Mouse (Mus musculus) olfactory bulb, adult 2 months (tissue): ENCODE results near the gene Tspo2. TPM values are rescaled to one million over a fixed set of nuclear protein-coding genes. Genes with fewer than 3 reads are reported as not detected.
A peak's percentile ranks its signal among the peaks of the same experiment; 100 is the strongest.
"Not testable (repeated sequence)": the region's sequence is repeated elsewhere in the genome, so short reads cannot be mapped to it uniquely, and the experiment has no call there.

Experiments
- H3K27ac ChIP-seq: fragments of 200-500 bp; 2 replicates; pipeline ENCODE4 v1.5.1; 2012; ENCODE audit warnings: low read depth, low read length; ENCODE audit not compliant: insufficient read depth
- H3K4me1 ChIP-seq: fragments of 200-500 bp; 2 replicates; pipeline ENCODE4 v1.6.1; 2012; ENCODE audit warnings: low read length; ENCODE audit not compliant: control insufficient read depth, insufficient read depth
- H3K4me3 ChIP-seq: fragments of 200-500 bp; 2 replicates; pipeline ENCODE4 v1.5.1; 2012; ENCODE audit warnings: mild to moderate bottlenecking, low read depth, low read length, moderate library complexity; ENCODE audit not compliant: insufficient read depth
- CTCF ChIP-seq: fragments of 200-500 bp; IDR thresholded peaks from 2 replicates; pipeline ENCODE4 v1.5.1; 2012; ENCODE audit warnings: low read depth, mild to moderate bottlenecking, low read length, moderate library complexity; ENCODE audit not compliant: insufficient read depth
- POLR2A ChIP-seq: fragments of 200-500 bp; IDR thresholded peaks from 2 replicates; pipeline ENCODE4 v1.6.1; 2012; ENCODE audit warnings: mild to moderate bottlenecking, low read depth, low read length, moderate library complexity; ENCODE audit not compliant: insufficient read depth
- WGBS: fragments of 180-500 bp; shearing (Covaris S2); methylation state at CpG from one replicate; pipeline ENCODE4 v1.1.7; 2018; 5-methylcytosine and 5-hydroxymethylcytosine counted together
- polyA plus RNA-seq: library from polyadenylated mRNA; stranded (reverse); fragments of >200 nt; gene quantifications from 2 replicates; pipeline ENCODE4 v1.2.4, GENCODE M21; 2012; ENCODE audit warnings: low replicate concordance; ENCODE audit not compliant: missing spikeins, insufficient read depth, insufficient read length

The Tspo2 gene
- polyA plus RNA-seq, 1 experiment, result not detected

DNA sequence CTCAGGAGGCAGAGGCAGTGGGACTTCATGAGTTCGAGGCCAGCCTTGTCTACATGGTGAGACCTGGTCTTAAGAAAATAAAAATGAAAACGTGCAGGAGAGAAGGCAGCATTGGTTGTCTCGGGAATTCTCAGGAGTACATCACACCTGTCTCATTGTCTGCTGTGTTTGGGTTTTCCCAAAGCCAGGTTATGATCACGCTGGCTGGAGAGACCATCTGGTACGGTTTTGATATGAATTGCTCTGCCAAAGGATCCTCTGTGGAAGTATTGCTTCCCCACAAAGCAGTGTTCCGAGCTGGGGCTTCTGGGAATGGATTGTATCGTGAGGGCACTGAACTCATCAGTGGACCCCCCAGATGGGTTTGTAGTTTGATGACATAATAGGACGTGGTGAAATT, 24.1 kb upstream of the Tspo2 start:
- no peak overlapping the region for H3K4me3 ChIP-seq
- H3K27ac ChIP-seq, result no peak overlapping the region
- no peak for TF ChIP-seq CTCF
- TF ChIP-seq POLR2A, result no peak
- no peaks in the 10 kb centered on the region for H3K4me1 ChIP-seq
- 92% methylated on average over 8 of the region's 8 CpGs for WGBS

DNA sequence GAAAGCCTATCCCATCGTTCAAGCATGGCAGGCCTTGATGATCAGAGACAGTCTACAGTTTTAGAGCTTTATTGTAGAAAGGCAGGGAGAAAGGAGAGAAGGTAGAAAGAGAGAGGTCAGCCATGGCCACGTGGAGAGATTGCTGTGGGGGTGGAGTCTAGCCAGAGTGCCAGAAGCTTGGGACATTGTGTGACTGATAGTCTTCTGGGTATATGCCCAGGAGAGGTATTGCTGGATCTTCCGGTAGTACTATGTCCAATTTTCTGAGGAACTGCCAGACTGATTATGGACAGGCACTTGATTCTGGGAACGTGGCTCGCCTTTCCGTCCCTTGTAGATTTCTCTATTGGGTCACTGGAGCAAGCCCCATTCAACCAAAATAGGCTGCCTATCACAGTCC, 23.0 kb upstream of the Tspo2 start:
- not testable (repeated sequence) for H3K4me3 ChIP-seq, H3K27ac ChIP-seq, H3K4me1 ChIP-seq
- 87% methylated on average over 6 of the region's 6 CpGs for WGBS

DNA sequence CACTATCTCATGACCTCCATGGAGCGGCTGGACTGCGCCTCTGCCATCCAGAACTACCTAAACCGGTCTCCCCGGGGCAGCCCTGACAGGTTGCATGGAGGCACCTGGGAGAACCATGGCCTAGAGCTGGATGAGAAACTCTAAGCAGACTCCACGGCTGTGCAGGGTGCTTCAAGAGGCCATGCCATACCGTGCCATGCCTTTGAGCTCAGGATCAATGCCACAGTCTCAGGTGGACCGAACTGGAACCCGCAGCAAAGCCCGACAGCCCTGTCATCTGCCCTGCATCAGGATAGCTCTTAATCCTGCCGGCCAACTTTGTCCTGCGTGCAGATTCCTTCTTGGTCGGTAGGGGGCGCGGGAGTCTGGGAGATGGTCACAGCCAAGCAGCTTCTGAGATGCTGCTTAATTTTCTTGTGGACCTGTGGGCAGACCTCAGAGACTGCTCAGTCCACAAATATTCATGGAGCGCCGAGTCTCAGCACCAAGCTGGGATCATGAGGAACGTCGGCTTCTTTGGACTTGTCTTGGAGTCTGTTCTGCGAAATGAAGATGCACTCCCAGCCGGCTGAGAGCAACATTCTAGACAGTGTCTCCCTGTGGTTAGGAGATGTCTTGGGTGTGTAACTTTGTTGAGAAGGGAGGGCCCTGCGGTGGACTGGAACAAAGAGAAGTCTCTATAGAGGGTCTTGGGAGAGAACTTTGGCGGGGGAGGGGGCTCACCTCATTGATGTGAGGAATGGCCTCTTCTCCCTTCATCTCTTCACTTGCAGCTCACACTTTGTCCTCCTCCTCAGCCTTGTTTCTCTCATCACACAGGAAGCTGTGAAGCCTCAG, 16.3 kb upstream of the Tspo2 start:
- Histone ChIP-seq H3K4me1 (peaks cover 14% of the 10 kb centered on the region), H3K4me3 (no peak overlapping the region), H3K27ac (no peak overlapping the region)
- TF ChIP-seq POLR2A, result no peak
- TF ChIP-seq CTCF, result peak; percentile 93
- 9% methylated on average over 22 of the region's 22 CpGs for WGBS

DNA sequence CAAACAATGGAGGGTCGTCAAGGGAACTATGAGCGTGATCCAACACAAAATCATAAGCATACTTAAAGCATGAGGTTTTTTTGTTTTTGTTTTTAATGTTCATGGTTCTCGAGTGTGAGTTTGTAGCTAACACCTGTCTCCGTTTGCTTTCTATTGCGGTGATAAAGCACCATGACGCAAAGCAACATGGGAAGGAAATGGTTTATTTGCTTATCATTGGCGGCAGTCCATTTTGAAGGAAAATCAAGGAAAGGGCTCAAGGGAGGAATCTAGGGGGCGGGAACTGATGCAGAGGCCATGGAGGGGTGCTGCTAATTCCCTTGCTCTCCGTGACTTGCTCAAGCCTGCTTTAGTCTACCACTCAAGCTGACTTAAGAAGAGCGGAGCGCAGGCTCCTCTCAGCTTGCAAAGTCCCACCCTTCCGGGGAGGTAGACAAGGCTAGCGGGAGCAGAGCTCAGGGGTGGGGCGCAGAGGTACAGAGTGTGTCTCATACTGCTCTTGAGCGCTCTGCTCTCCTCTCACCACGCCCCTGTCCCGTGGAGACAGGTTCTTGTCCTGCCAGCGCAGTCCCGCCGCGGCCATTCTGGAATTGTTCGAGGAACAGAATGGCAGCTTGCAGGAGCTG, 15.6 kb upstream of the Tspo2 start:
- whole genome bisulfite sequencing, result 60% methylated on average over 22 of the region's 22 CpGs
- H3K4me1 ChIP-seq, result peaks cover 14% of the 10 kb centered on the region
- no peak overlapping the region for H3K27ac ChIP-seq
- H3K4me3 ChIP-seq, result no peak overlapping the region
- TF ChIP-seq POLR2A (no peak), CTCF (no peak)

DNA sequence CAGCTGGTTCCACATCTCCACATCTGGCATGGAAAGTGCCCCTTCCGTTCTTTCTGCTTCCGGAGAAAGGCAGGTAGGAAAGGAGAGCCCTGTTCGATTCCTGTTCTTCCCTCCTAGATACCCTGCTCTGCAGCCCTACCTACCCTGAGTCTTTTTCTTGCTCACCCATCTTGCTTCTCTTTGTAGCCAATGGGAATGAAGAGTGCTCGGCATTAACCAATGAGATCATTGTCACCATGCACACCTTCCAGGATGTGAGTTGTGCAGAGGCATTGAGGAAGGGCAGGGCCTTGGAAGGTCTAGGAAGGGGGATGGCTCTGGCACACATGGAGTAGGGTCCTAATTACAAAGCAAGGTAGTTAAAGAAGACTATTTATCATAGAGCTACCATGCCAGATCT, 12.1 kb upstream of the Tspo2 start:
- Histone ChIP-seq H3K4me3 (no peak overlapping the region), H3K4me1 (peaks cover 17% of the 10 kb centered on the region), H3K27ac (no peak overlapping the region)
- 92% methylated on average over 4 of the region's 4 CpGs for WGBS
- TF ChIP-seq CTCF (no peak), POLR2A (no peak)

DNA sequence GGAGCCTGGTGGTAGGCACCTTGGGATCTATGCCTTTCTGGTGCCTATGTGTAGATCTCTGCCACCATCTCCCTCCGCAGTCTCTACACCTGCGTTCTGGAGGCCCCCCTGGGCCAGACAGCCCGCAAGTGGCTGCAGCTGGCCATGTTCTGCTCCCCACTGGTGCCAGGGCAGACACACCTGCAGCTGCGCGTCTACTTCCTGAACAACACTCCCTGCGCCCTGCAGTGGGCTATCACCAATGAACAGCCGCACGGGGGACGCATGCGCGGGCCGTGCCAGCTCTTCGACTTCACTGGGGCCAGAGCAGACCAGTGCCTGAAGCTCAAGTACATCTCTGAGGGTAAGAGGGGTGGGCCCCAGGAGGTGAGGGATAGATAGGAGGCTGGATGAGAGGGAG, 10.8 kb upstream of the Tspo2 start:
- WGBS, result 94% methylated on average over 13 of the region's 13 CpGs
- H3K27ac ChIP-seq, result no peak overlapping the region

DNA sequence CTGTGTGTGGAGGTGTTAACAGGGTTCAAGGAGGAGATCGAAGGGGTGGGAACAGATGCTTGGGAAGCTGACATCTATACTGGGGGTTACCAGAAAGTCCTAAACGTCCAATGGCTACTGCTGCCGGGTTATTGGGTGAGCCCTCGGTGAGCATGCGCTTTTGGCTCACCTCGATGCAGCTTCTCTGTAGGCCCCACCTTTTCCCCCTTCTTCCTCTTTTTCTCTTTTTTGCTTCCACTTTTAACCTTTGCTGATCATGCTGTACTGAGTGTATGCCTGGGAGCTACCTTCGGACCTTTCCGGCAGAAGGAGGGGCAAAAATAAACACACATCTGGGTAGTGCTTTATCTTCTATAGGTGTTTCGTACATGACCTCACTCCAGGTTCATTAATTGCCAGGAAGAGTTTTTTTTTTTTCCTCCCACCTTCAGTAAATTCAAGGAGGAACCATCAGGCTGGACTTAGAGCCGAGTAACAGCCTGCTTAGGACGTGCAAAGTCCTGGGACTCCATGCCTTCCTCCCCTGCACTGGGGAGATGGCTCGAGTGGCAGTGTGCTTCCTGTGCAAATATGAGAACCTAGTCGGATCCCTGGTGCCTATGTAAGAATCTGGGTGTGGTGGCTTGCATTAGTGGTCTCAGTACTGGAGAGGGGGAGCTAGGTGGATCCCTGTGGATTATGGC, 6.8 kb upstream of the Tspo2 start:
- TF ChIP-seq CTCF (no peak), POLR2A (no peak)
- WGBS, result 91% methylated on average over 13 of the region's 13 CpGs
- Histone ChIP-seq H3K27ac (no peak overlapping the region), H3K4me3 (no peak overlapping the region), H3K4me1 (0 out of 2 replicates have a peak, but pooled peaks cover 3% of the 10 kb centered on the region)

More for the DNA sequence above, 10.8 kb upstream of the Tspo2 start:
- Histone ChIP-seq H3K4me1 (peaks cover 8% of the 10 kb centered on the region), H3K4me3 (no peak overlapping the region)
- TF ChIP-seq POLR2A (no peak), CTCF (no peak)

DNA sequence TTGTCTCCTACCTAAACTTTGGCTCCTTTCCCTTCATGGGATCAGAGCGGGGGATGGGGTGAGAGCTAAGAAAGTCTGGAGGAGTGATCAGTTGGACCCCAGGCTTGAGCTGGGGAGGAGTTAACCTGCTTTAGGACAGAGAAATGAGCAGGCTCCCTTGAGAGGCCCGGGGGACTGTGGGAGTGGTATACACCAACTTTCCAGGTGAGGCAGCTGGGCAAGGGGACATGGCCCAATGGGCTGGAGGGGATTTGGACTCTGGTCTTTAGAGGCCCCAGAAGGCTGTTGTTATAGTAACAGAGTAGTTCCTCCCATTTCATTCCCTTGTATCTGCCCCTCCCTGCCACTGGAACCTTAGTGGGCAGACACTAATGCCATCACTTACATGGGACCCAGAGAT, 4.6 kb upstream of the Tspo2 start:
- Histone ChIP-seq H3K27ac (no peak overlapping the region), H3K4me3 (no peak overlapping the region), H3K4me1 (peaks cover 7% of the 10 kb centered on the region)
- TF ChIP-seq CTCF, result no peak
- no peak for TF ChIP-seq POLR2A
- 92% methylated on average over 2 of the region's 2 CpGs for WGBS

DNA sequence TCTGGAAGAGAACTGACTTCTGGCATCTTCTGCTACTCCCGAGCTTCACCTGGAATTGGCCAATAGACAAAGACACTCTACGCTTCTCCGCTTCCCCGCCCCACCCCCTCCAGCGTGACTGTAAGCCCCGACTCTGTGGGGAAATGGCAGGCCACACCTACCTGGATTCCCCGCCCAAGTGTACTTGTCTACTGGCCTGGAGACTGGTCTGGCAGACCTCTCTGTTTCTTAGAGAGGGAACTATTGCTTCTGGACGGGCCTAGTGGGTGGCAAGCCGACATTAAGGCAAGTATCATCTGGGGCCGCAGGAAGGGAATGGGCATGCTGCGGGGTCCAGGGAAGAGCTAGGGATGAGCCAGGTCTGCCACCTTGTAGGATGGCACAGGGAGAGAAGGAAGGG, 3.4 kb upstream of the Tspo2 start, which contains the start of gene Unc5cl:
Gene Unc5cl (plus strand): TSS at position 214 of the 400 bp plus-strand sequence.
- 74% methylated on average over 11 of the region's 11 CpGs for WGBS
- H3K4me3 ChIP-seq, result no peak within 1 kb of the TSS
- H3K4me1 ChIP-seq, result peaks cover 7% of the 10 kb centered on the region
- TF ChIP-seq CTCF (no peak), POLR2A (no peak)
- H3K27ac ChIP-seq, result no peak within 1 kb of the TSS
